Mouse (Mus musculus) G1E (cell line): ENCODE measurements at regions not wholly inside any gene's neighbourhood (a gene's known extent, or its start where the extent isn't known, plus 50 kb on each side); places are given as distances from the start of the nearest gene placed in this dataset.
A peak's percentile ranks its signal among the peaks of the same experiment; 100 is the strongest.

Source experiments
- ATAC-seq: 2 replicates; pipeline ENCODE4 v1.8.0; 2016; ENCODE audit warnings: mild to moderate bottlenecking; ENCODE audit not compliant: insufficient number of reproducible peaks, poor library complexity, low FRiP score, severe bottlenecking; ENCODE audit errors: extremely low read depth
- DNase-seq: peaks from one replicate; pipeline ENCODE4 v3.0.0; 2012; ENCODE audit warnings: low spot score
- H3K27me3 ChIP-seq: 2 replicates; pipeline ENCODE4 v1.6.1; 2012; ENCODE audit warnings: mild to moderate bottlenecking, low read length, inconsistent platforms; ENCODE audit not compliant: insufficient read depth
- H3K36me3 ChIP-seq: replicated peaks from 2 replicates; pipeline ENCODE3; 2012; ENCODE audit warnings: mild to moderate bottlenecking, inconsistent platforms
- H3K4me1 ChIP-seq: 2 replicates; pipeline ENCODE4 v1.6.1; 2012; ENCODE audit warnings: low read depth, low read length, inconsistent platforms, mixed read lengths; ENCODE audit not compliant: insufficient read depth
- H3K4me3 ChIP-seq: 2 replicates; pipeline ENCODE4 v1.5.1; 2012; ENCODE audit warnings: low read depth, mild to moderate bottlenecking, inconsistent platforms, low read length, moderate library complexity, mixed read lengths
- H3K9me3 ChIP-seq: replicated peaks from 2 replicates; pipeline ENCODE4 v1.6.1; 2012; ENCODE audit warnings: inconsistent platforms
- CTCF ChIP-seq: IDR thresholded peaks from 2 replicates; pipeline ENCODE4 v1.5.1; 2012; ENCODE audit warnings: low read depth, low read length, inconsistent platforms, mixed read lengths
- GATA1 ChIP-seq: IDR thresholded peaks from 2 replicates; pipeline ENCODE4 v1.6.1; 2012; ENCODE audit warnings: borderline replicate concordance, low read length, inconsistent platforms, mixed read lengths
- GATA2 ChIP-seq: IDR thresholded peaks from 2 replicates; pipeline ENCODE4 v1.6.1; 2012; ENCODE audit warnings: low read depth, low read length, inconsistent platforms, borderline replicate concordance
- POLR2AphosphoS5 ChIP-seq: IDR thresholded peaks from 2 replicates; pipeline ENCODE4 v1.6.1; 2012; ENCODE audit warnings: low read depth, low read length, inconsistent platforms; ENCODE audit not compliant: insufficient replicate concordance
- TAL1 ChIP-seq: conservative IDR thresholded peaks from 2 replicates; pipeline ENCODE4 v1.6.1; 2012; ENCODE audit warnings: low read depth, low read length, inconsistent platforms, mixed read lengths

DNA sequence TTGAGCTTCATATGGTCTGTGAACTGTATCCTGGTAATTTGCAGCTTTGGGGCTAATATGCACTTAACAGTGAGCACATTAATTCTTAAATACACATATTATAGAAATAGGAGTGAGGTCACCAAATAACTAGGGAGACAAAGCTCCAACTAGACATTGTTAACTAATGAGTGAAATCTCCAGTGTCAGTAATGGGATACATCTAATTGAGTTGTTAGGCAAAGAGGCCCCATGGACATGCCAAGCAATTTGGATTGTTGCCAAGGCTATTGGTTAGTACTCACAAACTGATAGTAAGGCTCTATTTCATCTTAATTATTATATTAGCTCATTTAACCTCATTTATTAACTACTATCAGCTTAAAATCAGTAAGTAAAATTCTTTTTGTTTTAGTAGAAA, 698.5 kb downstream of the Triml1 start:
- no peaks in the 10 kb centered on the region for H3K4me1 ChIP-seq
- ATAC-seq = no peak
- no peaks in the 10 kb centered on the region for H3K9me3 ChIP-seq
- no peak for TF ChIP-seq TAL1
- no peak for TF ChIP-seq CTCF
- no peak for TF ChIP-seq POLR2AphosphoS5
- TF ChIP-seq GATA2 = no peak
- H3K4me3 ChIP-seq = no peak overlapping the region
- no peaks in the 10 kb centered on the region for H3K36me3 ChIP-seq
- H3K27me3 ChIP-seq = no peaks in the 10 kb centered on the region
- DNase-seq = no peak

DNA sequence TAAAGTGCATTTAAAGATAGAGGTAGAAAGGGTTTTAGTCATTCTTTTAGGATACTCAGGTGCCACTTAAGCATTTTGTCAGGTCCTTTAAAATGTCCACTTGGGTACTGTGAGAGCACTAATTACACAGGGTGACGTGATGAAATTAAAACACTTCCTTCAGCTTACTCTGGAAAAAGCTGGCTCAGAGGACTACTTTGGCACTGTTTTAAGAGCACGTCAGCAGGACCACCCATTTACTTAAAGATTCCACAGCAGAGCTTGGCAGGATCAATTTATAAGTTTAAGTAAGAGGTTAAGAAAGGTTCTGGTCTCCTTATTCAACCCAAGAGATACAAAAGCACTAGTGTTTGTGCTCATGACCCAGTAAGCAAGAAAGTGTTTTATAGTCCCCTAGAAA, 738.7 kb downstream of the Triml1 start:
- ATAC-seq (no peak), DNase-seq (no peak)
- H3K27me3 ChIP-seq = no peaks in the 10 kb centered on the region
- TF ChIP-seq CTCF (no peak), GATA1 (no peak), GATA2 (no peak), TAL1 (no peak), POLR2AphosphoS5 (no peak)
- no peaks in the 10 kb centered on the region for H3K4me1 ChIP-seq
- no peaks in the 10 kb centered on the region for H3K9me3 ChIP-seq
- no peak overlapping the region for H3K4me3 ChIP-seq
- H3K36me3 ChIP-seq = no peaks in the 10 kb centered on the region

DNA sequence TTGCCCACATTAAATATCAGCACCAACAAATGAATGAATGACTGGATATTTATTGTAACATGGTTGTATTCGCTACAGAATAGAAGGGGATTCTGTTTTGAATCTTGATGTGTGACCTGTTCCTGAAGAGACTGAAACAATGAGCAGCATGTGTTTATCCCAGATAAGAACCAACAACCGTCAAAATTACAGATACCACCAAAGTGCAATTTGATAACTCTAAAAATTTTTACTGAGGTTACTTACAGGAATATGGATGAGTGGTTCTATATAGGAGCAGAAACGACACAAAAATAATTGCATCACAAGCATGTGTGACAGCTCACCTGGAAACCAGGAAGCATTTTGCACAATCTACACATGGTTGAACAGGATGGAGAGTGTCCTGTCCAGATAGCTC, 744.4 kb downstream of the Triml1 start:
- no peak for TF ChIP-seq TAL1
- no peak for TF ChIP-seq GATA1
- no peak for TF ChIP-seq POLR2AphosphoS5
- no peak for TF ChIP-seq CTCF
- no peak for TF ChIP-seq GATA2
- DNase-seq (no peak), ATAC-seq (peak; percentile 8; the same call in 1 of the 2 replicates)
- H3K4me1 ChIP-seq = no peaks in the 10 kb centered on the region
- no peaks in the 10 kb centered on the region for H3K9me3 ChIP-seq
- no peaks in the 10 kb centered on the region for H3K36me3 ChIP-seq
- no peak overlapping the region for H3K4me3 ChIP-seq
- H3K27me3 ChIP-seq = no peaks in the 10 kb centered on the region

DNA sequence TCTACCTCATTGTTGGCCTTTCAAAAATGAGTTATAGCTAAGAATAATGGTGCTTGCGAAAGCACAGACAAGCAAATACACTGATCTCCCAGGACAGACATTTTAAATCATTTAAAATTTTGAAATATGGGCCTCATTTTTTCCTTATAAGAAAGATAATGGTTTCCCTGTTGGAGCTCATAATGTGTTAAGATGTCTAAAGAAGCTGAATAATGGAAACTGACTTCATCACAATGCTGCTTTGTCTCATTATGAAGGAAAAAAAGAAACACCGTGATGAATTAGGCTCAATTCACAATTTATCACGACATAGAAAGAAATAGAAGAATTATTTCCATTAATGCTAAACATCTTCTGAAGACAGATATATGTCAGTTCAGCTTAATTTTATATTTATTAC, 752.5 kb downstream of the Triml1 start:
- H3K4me1 ChIP-seq = no peaks in the 10 kb centered on the region
- DNase-seq (no peak), ATAC-seq (no peak)
- TF ChIP-seq GATA2 (no peak), CTCF (no peak), GATA1 (no peak), TAL1 (no peak), POLR2AphosphoS5 (no peak)
- H3K27me3 ChIP-seq = no peaks in the 10 kb centered on the region
- H3K9me3 ChIP-seq = no peaks in the 10 kb centered on the region
- H3K4me3 ChIP-seq = no peak overlapping the region
- H3K36me3 ChIP-seq = no peaks in the 10 kb centered on the region

DNA sequence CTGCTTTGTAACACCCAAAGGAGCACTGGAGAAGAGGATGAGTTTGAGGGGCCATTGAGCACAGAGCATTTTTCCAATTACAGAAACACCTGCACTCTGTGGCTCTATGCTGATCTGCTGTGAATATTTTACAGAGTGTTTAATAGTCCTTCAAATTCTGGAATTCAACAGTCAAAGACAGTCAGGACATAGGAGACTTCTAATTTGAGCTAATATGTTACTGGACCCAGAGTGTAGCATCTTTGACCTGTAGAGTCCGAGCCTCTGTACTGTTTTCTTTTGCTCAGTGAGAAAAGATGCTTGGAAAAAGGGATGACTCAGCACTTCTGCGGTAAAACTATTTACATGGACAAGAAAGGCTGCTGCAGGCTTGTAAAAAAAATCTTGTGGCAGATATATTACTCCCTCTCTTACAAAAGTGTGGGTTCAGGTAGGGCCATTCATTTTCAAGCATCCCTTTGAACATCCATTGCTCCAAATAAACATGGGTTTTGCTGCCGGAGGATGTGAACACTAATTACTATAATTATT, 793.1 kb downstream of the Triml1 start:
- H3K4me3 ChIP-seq = no peak overlapping the region
- no peaks in the 10 kb centered on the region for H3K9me3 ChIP-seq
- H3K4me1 ChIP-seq = no peaks in the 10 kb centered on the region
- ATAC-seq (no peak), DNase-seq (no peak)
- H3K36me3 ChIP-seq = no peaks in the 10 kb centered on the region
- no peaks in the 10 kb centered on the region for H3K27me3 ChIP-seq
- TF ChIP-seq TAL1 = no peak
- TF ChIP-seq POLR2AphosphoS5 = no peak
- TF ChIP-seq CTCF = no peak
- no peak for TF ChIP-seq GATA1
- TF ChIP-seq GATA2 = no peak

DNA sequence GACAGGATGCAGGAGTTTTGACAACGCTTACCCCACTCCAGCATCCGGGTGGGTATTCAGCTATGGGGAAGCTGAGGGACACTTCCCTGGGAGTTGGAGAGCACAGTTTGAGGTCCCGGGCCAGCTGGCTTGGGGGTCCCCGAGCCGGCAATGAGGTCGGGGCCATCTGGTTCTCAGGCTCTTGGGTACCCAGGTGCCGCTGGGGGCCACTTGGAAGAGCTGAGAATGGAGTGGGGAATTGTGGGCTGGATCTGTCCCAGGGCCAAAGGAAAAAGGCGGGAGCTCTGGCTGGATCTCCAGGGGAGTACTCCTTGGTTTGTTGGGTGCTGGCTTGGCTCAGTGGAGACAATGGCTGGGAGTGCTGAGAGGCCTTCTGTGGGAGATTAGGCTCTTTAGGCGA, 806.6 kb downstream of the Triml1 start:
- H3K9me3 ChIP-seq = no peaks in the 10 kb centered on the region
- TF ChIP-seq TAL1 (no peak), GATA1 (no peak), POLR2AphosphoS5 (no peak), GATA2 (no peak), CTCF (no peak)
- H3K4me1 ChIP-seq = no peaks in the 10 kb centered on the region
- no peaks in the 10 kb centered on the region for H3K27me3 ChIP-seq
- H3K4me3 ChIP-seq = no peak overlapping the region
- DNase-seq = no peak
- ATAC-seq = no peak
- H3K36me3 ChIP-seq = no peaks in the 10 kb centered on the region
